Mouse (Mus musculus): ENCODE data around the gene Trim27.

The Trim27 gene

GRCm38 (mm10) chr13:21221656-21222462, 42.6 kb downstream of the Trim27 start:
- DNase-seq (ENCODE audit: low spot score), result no peak

- peak; percentile 90 for DNase-seq (ENCODE audit: low spot score)
These were observed 43.3 kb downstream of the Trim27 start for GRCm38 (mm10) chr13:21222463-21223022.

GRCm38 (mm10) chr13:21223242-21223655, 44.0 kb downstream of the Trim27 start:
- peak; percentile 47 for DNase-seq (ENCODE audit: low spot score)

GRCm38 (mm10) chr13:21224376-21224775, 45.1 kb downstream of the Trim27 start:
- no peak for DNase-seq (ENCODE audit: low spot score)

GRCm38 (mm10) chr13:21225206-21225605, 46.0 kb downstream of the Trim27 start:
- peak; percentile 27 for DNase-seq (ENCODE audit: low spot score)

GRCm38 (mm10) chr13:21226031-21226430, 46.8 kb downstream of the Trim27 start:
- DNase-seq (ENCODE audit: low spot score), result no peak

- peak; percentile 91 for DNase-seq (ENCODE audit: low spot score)
These were observed 54.8 kb downstream of the Trim27 start for GRCm38 (mm10) chr13:21233732-21234705.

GRCm38 (mm10) chr13:21236714-21237113, 57.5 kb downstream of the Trim27 start:
- DNase-seq (ENCODE audit: low spot score), result no peak

GRCm38 (mm10) chr13:21237161-21237560, 57.9 kb downstream of the Trim27 start:
- no peak for DNase-seq (ENCODE audit: low spot score)

- DNase-seq (ENCODE audit: low spot score), result peak; percentile 88
These were observed 61.5 kb downstream of the Trim27 start for GRCm38 (mm10) chr13:21240788-21241187.

- peak; percentile 69 for DNase-seq (ENCODE audit: low spot score)
These were observed 63.3 kb downstream of the Trim27 start for GRCm38 (mm10) chr13:21242408-21243125.

- DNase-seq (ENCODE audit: low spot score), result no peak
These were observed 64.0 kb downstream of the Trim27 start for GRCm38 (mm10) chr13:21243196-21243595.

- DNase-seq (ENCODE audit: low spot score), result no peak
These were observed 64.8 kb downstream of the Trim27 start for GRCm38 (mm10) chr13:21244089-21244488.

Data from yolk sac, embryonic 10.5 days (tissue).